Mouse (Mus musculus) bone marrow, adult 2 months (tissue): ENCODE measurements around the gene Itga9. TPM values are rescaled to one million over a fixed set of nuclear protein-coding genes. Genes with fewer than 3 reads are reported as not detected.

Experiments
- H3K27ac ChIP-seq: fragments of 200-500 bp; 2 replicates; pipeline ENCODE4 v1.5.1; 2012; ENCODE audit warnings: low read depth, mild to moderate bottlenecking, control low read depth, inconsistent platforms, low read length; ENCODE audit not compliant: control insufficient read depth, poor library complexity, insufficient read depth
- H3K4me1 ChIP-seq: fragments of 200-500 bp; 2 replicates; pipeline ENCODE4 v1.6.1; 2011; ENCODE audit warnings: low read length; ENCODE audit not compliant: control insufficient read depth, insufficient read depth
- H3K4me3 ChIP-seq: fragments of 200-500 bp; replicated peaks from 2 replicates; pipeline ENCODE3; 2011; ENCODE audit warnings: mild to moderate bottlenecking, low read depth, low read length, control low read depth; ENCODE audit not compliant: control insufficient read depth
- CTCF ChIP-seq: fragments of 200-500 bp; IDR thresholded peaks from 2 replicates; pipeline ENCODE4 v1.5.1; 2011; ENCODE audit warnings: low read length, control low read depth; ENCODE audit not compliant: control insufficient read depth, insufficient read depth
- POLR2A ChIP-seq: fragments of 200-500 bp; IDR thresholded peaks from 2 replicates; pipeline ENCODE4 v1.6.1; 2011; ENCODE audit warnings: low read depth, mild to moderate bottlenecking, control low read depth, low read length, borderline replicate concordance; ENCODE audit not compliant: control insufficient read depth
- WGBS: fragments of 180-500 bp; shearing (Covaris S2); methylation state at CpG from one replicate; pipeline ENCODE4 v1.1.7; 2018; 5-methylcytosine and 5-hydroxymethylcytosine counted together
- polyA plus RNA-seq: library from polyadenylated mRNA; stranded (reverse); fragments of >200 nt; gene quantifications from 2 replicates; pipeline ENCODE4 v1.2.4, GENCODE M21; 2011; ENCODE audit warnings: low replicate concordance; ENCODE audit not compliant: missing spikeins, insufficient read depth, insufficient read length

Itga9 gene
- polyA plus RNA-seq, 1 experiment: 12.0 TPM

DNA sequence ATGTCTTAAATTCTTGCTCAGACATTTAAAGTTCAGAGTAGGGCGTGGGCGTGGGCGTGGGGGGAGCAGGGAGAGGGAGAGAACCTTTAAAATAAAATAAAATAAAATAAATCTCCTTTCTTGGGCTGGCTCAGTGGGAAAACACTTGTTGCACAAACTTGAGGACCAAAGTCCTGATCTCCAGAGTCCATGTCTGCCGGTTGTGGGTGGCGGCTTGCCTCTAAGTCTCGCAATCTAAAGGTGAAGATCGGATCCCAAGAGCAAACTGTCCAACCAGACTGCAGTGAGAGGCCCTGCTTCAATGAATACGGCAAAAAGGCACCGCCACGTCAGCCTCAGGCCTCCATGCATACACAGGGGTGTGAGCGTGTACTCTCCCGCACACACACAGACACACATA, 333.3 kb downstream of the Itga9 start:
- WGBS: 81% methylated on average over 12 of the region's 12 CpGs

DNA sequence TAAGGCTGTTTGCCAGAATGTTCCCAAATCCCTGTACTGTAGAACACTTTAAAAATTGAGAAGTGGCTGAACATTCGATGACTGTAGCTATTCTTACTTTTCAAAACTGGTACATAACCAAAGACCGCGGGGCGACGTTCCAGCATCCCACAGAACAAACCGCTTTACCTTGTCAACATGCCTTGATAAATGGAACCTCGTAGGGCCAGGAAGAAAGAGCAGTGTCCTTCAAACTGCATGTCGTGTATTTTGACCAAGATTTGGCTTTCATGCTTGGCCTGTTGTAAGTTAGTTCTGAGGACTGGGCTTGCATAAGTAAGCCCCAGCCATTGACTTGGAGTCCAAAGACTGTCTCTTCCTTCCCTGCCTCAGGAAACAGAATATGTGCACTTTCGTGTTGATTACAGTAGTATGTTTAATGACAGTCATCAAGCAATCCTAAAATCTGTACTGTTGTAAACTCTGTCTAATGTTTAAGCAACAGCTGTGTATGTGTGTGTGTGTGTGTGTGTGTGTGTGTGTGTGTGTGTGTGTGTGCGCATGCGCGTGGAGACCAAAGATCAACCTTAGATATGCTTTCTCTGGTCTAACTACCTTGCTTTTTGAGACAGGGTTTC, 334.2 kb downstream of the Itga9 start:
- H3K27ac ChIP-seq: no peak overlapping the region
- 78% methylated on average over 12 of the region's 12 CpGs for WGBS
- TF ChIP-seq POLR2A (no peak), CTCF (no peak)
- no peak overlapping the region for H3K4me3 ChIP-seq
- H3K4me1 ChIP-seq: no peaks in the 10 kb centered on the region; the same call in 1 of the 2 replicates

More for the DNA sequence above, 333.3 kb downstream of the Itga9 start:
- Histone ChIP-seq H3K4me1 (no peaks in the 10 kb centered on the region; the same call in 1 of the 2 replicates), H3K27ac (no peak overlapping the region), H3K4me3 (no peak overlapping the region)
- TF ChIP-seq POLR2A (no peak), CTCF (no peak)

DNA sequence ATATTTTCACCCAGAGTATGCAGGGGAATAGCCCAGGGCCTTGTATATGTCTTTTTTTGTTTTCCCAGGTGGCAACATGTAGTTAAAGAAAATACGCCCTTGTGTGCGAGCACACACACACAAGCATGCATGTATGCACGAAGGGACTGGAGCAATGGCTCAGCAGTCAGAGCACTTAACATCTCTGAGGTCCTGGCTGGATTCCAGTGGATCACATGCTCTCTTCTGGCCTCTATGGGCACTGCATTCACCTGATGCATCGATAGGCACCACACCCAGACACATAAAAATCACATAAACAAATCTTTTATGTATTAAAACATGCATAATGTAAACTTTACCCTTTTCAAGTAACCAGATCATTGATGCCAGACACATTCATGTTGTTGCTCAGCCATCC, 335.5 kb downstream of the Itga9 start:
- no peak overlapping the region for H3K4me3 ChIP-seq
- no peak for TF ChIP-seq CTCF
- TF ChIP-seq POLR2A: no peak
- WGBS: 72% methylated on average over 4 of the region's 4 CpGs
- no peak overlapping the region for H3K27ac ChIP-seq
- H3K4me1 ChIP-seq: no peaks in the 10 kb centered on the region; the same call in 1 of the 2 replicates

DNA sequence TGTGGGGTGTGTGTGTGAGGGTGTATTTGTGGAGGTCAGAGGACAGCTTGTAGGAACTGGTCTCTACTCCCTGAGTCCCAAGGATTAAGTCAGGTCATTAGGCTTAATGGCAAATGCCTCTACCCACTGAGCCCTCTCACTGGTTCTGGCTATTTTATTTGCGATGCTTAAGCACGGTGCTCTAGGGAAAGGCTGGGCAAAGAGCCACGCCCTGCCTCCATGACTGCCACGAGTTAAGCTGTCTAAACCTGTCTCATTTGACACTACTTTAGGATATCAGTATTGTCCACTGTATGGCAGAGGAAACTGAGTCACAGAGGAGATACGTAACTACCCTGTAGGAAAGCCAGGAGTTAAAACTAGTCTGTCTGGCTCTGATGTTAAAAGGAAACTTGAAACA, 337.5 kb downstream of the Itga9 start:
- H3K4me1 ChIP-seq: no peaks in the 10 kb centered on the region; the same call in 1 of the 2 replicates
- H3K27ac ChIP-seq: no peak overlapping the region
- no peak overlapping the region for H3K4me3 ChIP-seq
- 67% methylated on average over 5 of the region's 5 CpGs for WGBS
- TF ChIP-seq CTCF (no peak), POLR2A (no peak)

DNA sequence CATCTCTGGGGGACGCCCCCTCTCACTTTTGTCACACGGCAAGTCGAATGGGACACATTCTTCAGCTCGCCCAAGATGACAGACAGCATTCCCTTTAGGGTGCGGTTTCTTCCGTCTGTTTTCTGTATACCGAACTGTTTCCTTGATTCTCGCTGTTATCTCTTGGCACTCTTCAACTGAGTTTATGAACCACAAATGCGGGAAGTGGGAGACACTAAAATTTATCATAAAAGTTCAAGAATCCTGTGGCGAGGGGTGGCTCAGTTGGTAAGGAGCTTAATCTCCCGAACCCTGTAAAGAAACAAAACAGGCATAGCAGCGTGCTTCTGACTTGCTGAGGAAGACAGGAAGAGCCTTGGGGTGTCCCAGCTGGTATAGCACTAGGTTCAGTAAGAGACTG, 337.9 kb downstream of the Itga9 start:
- Histone ChIP-seq H3K4me1 (no peaks in the 10 kb centered on the region; the same call in 1 of the 2 replicates), H3K4me3 (no peak overlapping the region), H3K27ac (no peak overlapping the region)
- TF ChIP-seq CTCF (no peak), POLR2A (no peak)
- 65% methylated on average over 12 of the region's 12 CpGs for WGBS

DNA sequence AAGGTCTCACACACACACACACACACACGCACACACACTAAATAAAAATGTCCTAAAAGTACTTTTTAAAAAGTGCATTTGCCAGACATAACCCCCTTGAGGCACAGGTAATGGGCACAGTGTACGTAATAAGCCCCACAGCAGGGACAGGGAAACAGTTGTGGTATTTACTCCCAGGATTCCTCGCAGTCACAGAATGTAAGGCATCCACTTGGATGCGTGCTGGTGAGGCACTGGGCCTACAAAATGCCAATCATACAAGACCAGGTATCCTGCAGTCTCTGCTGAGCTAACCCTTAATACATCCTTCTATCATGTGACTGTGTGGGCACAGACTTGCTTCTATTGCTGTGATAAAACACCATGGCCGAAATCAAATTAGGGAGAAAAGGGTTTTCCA, 342.0 kb downstream of the Itga9 start:
- Histone ChIP-seq H3K27ac (no peak overlapping the region), H3K4me1 (no peaks in the 10 kb centered on the region), H3K4me3 (no peak overlapping the region)
- 88% methylated on average over 5 of the region's 5 CpGs for WGBS
- TF ChIP-seq POLR2A (no peak), CTCF (no peak)

DNA sequence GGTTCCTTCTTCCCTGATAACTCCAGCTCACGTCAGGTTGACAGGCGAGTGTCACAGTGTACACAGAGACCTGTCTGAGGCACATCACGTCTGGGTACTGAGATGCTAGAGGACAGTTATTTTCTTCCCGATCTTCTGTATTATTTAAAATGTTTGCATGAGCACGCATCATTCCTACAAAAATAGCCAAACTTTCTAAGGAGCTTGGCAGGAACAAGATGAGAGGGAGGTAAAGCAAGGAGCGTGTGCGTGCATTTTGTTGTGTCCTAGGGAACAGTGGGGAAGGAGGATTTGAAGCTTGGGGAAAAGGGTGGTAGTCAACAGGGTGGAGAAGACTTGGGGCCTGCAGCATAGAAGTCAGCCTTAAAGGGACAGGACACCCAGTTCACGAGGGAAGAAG, 342.6 kb downstream of the Itga9 start:
- WGBS: 84% methylated on average over 8 of the region's 8 CpGs
- Histone ChIP-seq H3K4me1 (no peaks in the 10 kb centered on the region), H3K27ac (no peak overlapping the region), H3K4me3 (no peak overlapping the region)
- TF ChIP-seq POLR2A (no peak), CTCF (no peak)

DNA sequence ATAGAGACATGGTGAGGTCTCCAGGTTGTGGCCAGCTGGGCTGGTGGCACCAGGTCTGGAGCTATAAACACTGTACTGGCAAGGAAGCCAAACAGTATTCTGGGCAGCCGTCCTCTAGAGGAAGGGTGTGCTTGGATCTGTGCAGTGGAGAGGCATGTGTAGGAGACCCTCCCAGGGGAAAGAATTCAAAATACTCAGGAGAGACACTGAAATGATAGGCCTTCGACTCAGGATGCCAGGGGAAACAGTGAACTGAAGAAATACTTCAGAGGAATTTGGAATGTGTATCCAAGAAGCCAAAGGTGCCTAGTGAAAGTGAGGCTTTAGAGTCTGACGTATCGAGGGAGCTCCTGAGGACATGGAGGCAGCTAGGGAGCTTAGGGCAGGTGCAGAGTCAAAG, 343.2 kb downstream of the Itga9 start:
- Histone ChIP-seq H3K27ac (no peak overlapping the region), H3K4me1 (no peaks in the 10 kb centered on the region), H3K4me3 (no peak overlapping the region)
- WGBS: 77% methylated on average over 4 of the region's 4 CpGs
- TF ChIP-seq POLR2A (no peak), CTCF (no peak)

DNA sequence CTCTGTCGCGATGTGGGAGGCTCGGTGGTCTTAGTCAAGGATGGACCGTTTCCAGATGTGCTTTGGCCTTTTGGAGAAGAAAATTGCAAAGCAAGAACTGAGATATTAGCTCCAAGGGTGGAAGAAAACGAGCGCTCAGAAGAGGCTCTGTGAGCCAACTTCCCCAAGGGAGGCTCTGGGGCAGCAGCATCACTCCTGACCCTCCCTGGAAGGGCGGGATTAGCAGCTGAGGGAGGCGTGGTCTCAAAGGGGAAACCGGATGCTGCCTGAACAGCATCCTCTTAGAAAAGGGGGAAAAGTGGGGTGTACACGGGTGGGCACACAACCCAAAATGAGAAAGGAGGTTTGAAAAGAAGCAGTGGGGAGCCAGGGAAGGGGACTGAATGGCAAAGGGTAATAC, 343.6 kb downstream of the Itga9 start:
- Histone ChIP-seq H3K4me1 (no peaks in the 10 kb centered on the region), H3K27ac (no peak overlapping the region), H3K4me3 (no peak overlapping the region)
- WGBS: 56% methylated on average over 10 of the region's 10 CpGs
- TF ChIP-seq POLR2A: no peak
- no peak for TF ChIP-seq CTCF

Other genes starting within 250 kb of the Itga9 start
- 0.49 and 0.85 TPM in 2 replicates for gene Eomes, start 128.5 kb upstream of the Itga9 start, polyA plus RNA-seq
- gene Golga4, start 100.4 kb upstream of the Itga9 start, polyA plus RNA-seq: 26.7 and 47.1 TPM in 2 replicates